Comparison of ENCODE assay signal across 24 mouse cellular contexts in the genomic region with DNA sequence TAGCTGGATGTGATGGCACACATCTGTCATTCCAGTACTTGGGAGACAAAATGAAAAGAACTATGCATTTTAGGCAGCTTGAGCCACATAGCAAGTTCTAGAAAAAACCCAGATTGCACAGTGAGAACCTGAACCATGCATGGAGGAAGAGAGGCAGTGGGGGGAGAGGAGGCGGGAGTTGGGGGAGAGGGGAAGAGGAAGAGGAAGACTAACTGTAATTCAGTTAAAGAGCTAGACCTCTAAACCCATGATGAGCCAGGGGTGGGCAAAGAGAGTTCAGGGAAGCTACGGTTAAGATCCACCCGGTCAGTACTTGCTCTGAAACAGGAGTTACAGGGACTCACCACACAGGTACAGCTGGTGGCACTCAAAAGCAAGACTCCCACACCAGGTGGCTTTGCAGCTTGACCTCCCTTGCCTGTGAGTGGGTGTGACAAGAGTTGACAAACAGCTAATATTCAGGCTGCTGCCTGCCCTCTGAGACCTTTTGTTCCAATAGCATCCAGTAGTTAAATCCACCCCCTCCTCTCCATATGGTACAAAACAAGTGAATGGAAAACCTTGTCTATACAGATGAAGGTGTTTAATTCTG.
A peak's percentile ranks its signal among the peaks of the same experiment; 100 is the strongest.
DNase-seq lines count a peak whose midpoint lies in the region; ATAC-seq and TF ChIP-seq lines count a peak whose summit lies in the region.
"Had no signal": no experiment of that assay in that cellular context is flagged by ENCODE, and none has a peak within 500 bp of the region (broad histone marks: within the 10 kb centered on the region; RNA-seq: fewer than 3 reads in every experiment).

No protein-coding gene starts in this region.

- 85% methylated on average over 3 of the region's 3 CpGs for WGBS in limb, embryonic 13.5 days

- no peak for DNase-seq in gastrocnemius, adult 2 months
- no peak for DNase-seq in gastrocnemius, postnatal 25 days
- peak; percentile 6 to 42 for DNase-seq in kidney, postnatal 36 days
- no peak for DNase-seq in kidney, adult 8-10 months
- peak; percentile 11 for DNase-seq in ZHBTc4 (ENCODE audit: low read depth, low spot score)
- DNase-seq in adrenal gland, adult 2 months, result no peak
- no peak for DNase-seq in ovary, adult 18-20 months (ENCODE audit: low spot score)
- DNase-seq: adrenal gland, postnatal 25 days; cerebellum, adult 11-12 months; cerebellum, postnatal 14 days; heart, adult 18-20 months; heart, postnatal 36 days; left cerebral cortex, postnatal 4 days; retina, postnatal 1 day; right cerebral cortex, postnatal 4 days had no signal

- intact Hi-C loops in gastrocnemius, adult 2 months (cut with DNase I), result no loop called here

- no peak overlapping the region for H3K4me2 ChIP-seq in limb, embryonic 13.5 days (replicated peaks)
- H3K4me2 ChIP-seq: hindbrain, embryonic 15.5 days; liver, embryonic 15.5 days had no signal

- H3K9ac ChIP-seq in limb, embryonic 13.5 days, result no peak overlapping the region
- H3K9ac ChIP-seq: hindbrain, embryonic 15.5 days; liver, embryonic 15.5 days had no signal

- H3K4me1 ChIP-seq in limb, embryonic 13.5 days, result peaks cover 10% of the 10 kb centered on the region
- H3K4me1 ChIP-seq: hindbrain, embryonic 15.5 days; liver, embryonic 15.5 days; midbrain, embryonic 10.5 days had no signal

- H3K36me3 ChIP-seq in limb, embryonic 13.5 days, result no peaks in the 10 kb centered on the region
- H3K36me3 ChIP-seq: hindbrain, embryonic 15.5 days; liver, embryonic 15.5 days; midbrain, embryonic 10.5 days had no signal

- ATAC-seq in limb, embryonic 13.5 days (ENCODE audit: low FRiP score, low read depth), result no peak
- ATAC-seq: activated CD4-positive, CD25-positive, alpha-beta regulatory T cell, adult 4 months; CD4-positive, CD25-positive, alpha-beta regulatory T cell, adult 4 months; forebrain, embryonic 16.5 days; Patski had no signal

- TF ChIP-seq CTCF in gastrocnemius, adult 2 months (IDR thresholded peaks at IDR 0.05), result no peak

- no peak overlapping the region for H3K4me3 ChIP-seq in gastrocnemius, adult 2 months
- no peak overlapping the region for H3K4me3 ChIP-seq in limb, embryonic 13.5 days
- H3K4me3 ChIP-seq: hindbrain, embryonic 15.5 days; left cerebral cortex, adult 2 months; liver, embryonic 15.5 days; midbrain, embryonic 10.5 days had no signal

- H3K27ac ChIP-seq in gastrocnemius, adult 2 months, result peak overlapping the region; percentile 5; the same call in 1 of the 2 replicates
- peak overlapping the region; percentile 6; the same call in 1 of the 2 replicates for H3K27ac ChIP-seq in limb, embryonic 13.5 days
- H3K27ac ChIP-seq: hindbrain, embryonic 15.5 days; liver, embryonic 15.5 days; midbrain, embryonic 10.5 days had no signal

- no peaks in the 10 kb centered on the region for H3K9me3 ChIP-seq in limb, embryonic 13.5 days
- H3K9me3 ChIP-seq: hindbrain, embryonic 15.5 days; liver, embryonic 15.5 days; midbrain, embryonic 10.5 days had no signal

- no peaks in the 10 kb centered on the region for H3K27me3 ChIP-seq in limb, embryonic 13.5 days
- H3K27me3 ChIP-seq: hindbrain, embryonic 15.5 days; Patski had no signal

Comparison
In these comparisons a context has a peak if more than half of its experiments do, and no peak if none do; other contexts are left out.
1. DNase-seq: peak in kidney, postnatal 36 days (2 of 2) and ZHBTc4 (single experiment); none in gastrocnemius, adult 2 months (single experiment), gastrocnemius, postnatal 25 days (single experiment), kidney, adult 8-10 months (0 of 2), adrenal gland, adult 2 months (single experiment) and ovary, adult 18-20 months (single experiment).